Mouse (Mus musculus) adrenal gland (tissue): Measurements from ENCODE around the gene Vmn1r235.
"Not testable (repeated sequence)": the region's sequence is repeated elsewhere in the genome, so short reads cannot be mapped to it uniquely, and the experiment has no call there.

Experiments used
- intact Hi-C: fragments of 180-260 bp; cut with DNase I; formaldehyde crosslinking; loops from one replicate; pipeline ENCODE4 v1.15.1; 2025
- long read RNA-seq, 2 experiments: library from polyadenylated mRNA; unstranded; transcript quantifications; one replicate each; pipeline ENCODE4 v2.0.0; 2020; ENCODE audit warnings: borderline replicate concordance in 1 of 2; ENCODE audit not compliant: insufficient replicate concordance in 1 of 2
- microRNA-seq, 2 experiments: library from miRNA; unstranded; fragments of <30 nt; microRNA quantifications; one replicate each; pipeline ENCODE4; 2019

The Vmn1r235 gene
- long read RNA-seq, experiment 1 = 0 reads
- long read RNA-seq, experiment 2 = 0 reads

DNA sequence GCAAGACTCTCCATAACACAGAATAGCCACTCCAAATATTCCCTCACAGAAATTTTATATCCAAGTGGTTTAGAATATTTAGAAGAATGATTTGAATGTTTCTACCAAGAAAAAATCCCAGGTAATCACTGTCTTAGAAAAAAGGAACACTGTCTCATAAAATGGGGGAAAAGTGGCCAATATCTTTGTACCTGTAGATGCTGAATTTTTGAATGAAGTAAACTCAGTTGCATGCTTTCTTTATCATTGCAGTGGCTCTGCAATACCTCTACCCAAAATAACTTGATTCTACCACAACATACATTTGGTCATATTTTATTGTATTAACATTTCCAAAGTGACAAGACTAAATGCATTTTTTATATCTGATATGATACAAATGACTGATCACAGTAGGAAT lies at the start of gene Vmn1r235:
Gene Vmn1r235, plus strand, starts transcription at position 301 of the 400 bp plus-strand sequence.
- intact Hi-C loops = no loop called here

DNA sequence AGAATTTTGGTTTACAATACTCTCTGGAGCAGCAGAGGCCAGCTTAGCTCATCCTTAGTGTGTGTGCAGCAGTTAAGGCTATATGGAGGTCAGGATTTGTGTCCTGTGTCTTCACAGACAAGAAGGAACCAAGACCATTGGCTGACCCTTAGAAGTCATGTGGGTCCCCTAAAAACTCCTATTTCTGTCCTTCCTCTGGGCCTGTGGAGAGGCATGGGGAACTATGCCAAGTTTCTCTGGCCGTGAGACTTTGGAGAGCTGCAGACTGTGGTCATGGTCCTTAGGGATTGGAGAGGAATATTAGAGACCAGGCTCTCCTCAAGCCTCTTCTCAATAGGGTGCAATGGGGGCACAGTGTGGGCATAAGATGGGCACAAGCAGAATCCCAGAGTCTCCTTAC lies 45.1 kb upstream of the Vmn1r235 start:
- intact Hi-C loops = not testable (repeated sequence)

DNA sequence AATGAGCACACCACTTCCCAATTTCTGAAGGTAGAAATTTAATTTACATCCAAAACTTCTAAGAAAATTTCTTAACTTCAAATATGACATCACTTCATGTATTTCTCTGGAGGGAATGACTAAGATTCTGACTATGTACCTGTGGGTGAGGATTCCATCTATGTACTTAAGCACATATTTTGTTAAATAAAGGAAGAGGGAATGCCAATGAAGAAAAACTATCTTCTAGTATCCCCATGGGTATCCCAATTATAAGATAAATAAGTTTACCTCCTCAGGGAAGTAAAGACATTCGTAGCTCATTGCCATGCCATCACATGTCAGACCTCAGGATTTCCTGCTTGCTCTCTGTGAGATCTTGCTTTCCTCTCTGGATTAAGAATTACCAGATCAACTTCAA lies 30.4 kb upstream of the Vmn1r235 start, which contains the start of gene Vmn1r234:
Gene Vmn1r234, plus strand, starts transcription at position 301 of the 400 bp plus-strand sequence.
- intact Hi-C loops = no loop called here

GRCm38 (mm10) chr17:21231654-21232053 lies 24.6 kb upstream of the Vmn1r235 start:
- intact Hi-C loops = no loop called here

- intact Hi-C loops = loop anchor here (2.0 to 5.0 kb wide), 2 partner anchors 151 to 245 kb away; partner anchors contain the start of gene Zfp54
Observed at GRCm38 (mm10) chr17:21272103-21272502, 15.9 kb downstream of the Vmn1r235 start.

DNA sequence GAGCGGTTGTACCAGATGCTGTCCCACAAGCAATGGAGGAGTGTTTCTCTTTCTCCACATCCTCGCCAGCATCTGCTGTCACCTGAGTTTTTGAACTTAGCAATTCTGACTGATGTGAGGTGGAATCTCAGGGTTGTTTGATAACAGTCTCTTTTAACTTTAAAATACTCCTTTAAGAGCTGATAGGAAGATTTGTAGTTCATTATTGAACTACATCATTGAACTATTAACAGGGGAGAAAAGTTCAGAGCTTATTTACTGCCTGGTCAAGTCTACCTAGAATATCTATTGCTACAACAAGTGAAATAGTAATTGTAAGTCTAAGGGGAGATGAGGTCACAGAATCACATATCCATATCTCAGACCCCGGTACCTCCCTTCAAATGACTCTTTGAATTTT lies 26.4 kb downstream of the Vmn1r235 start, which contains the start of gene Vmn1r236:
Gene Vmn1r236, plus strand, starts transcription at position 301 of the 400 bp plus-strand sequence.
- intact Hi-C loops = no loop called here

DNA sequence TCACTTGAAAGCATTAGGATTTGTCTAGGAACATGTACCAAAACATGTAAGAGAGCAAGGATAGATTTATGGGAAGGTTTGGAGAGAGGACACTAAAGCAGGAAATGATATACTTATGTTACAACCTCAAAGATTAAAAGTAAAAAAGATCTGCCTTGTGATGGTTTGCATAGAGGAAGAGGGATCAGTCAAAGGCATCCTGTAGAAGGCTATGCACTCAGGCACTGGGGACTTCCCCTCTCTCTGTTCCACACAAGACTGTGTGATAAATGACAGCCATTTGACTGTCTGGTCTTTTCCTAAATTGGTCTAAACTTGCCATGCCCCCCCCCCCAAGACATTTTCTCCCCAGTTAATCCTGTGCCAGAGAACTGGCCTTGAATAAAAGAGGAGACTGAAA lies 28.2 kb downstream of the Vmn1r235 start:
- intact Hi-C loops = no loop called here

DNA sequence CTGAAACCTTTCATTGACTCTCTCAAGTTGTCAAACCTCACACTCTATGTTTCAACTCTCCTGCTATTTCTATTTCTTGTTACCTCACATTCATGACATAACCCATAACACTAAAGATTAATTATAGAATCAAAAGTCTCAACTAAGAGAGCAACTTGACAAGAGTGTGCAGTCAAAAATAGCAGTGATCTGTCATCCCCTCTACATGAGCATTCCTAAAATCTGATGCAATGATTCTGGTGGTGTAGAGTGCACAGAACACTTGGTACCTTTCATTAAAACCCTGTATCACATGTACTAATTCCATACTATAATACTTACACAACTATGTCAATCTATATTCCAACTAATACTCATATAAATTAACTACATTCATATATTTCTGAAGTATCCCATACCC lies 33.5 kb downstream of the Vmn1r235 start:
- intact Hi-C loops = no loop called here

DNA sequence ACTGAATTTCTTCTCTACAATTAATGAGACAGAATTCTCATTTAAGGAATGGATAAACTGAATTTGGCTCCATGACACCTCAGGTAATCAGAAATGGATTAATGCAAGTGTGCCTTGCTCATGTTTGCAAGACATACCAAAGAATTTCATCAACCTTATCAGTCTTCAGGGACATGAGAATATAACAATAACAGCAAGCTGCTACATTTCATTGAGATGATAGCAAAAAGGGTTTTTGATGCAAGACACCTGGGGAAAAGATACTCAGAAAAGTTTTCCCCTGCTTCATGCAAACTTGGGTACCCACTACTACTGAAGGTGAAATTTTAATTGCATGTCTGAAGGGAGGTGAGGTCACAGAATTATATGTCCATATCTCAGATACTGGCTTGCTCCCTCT lies 55.4 kb downstream of the Vmn1r235 start, which contains the start of gene Vmn1r237:
Gene Vmn1r237, plus strand, starts transcription at position 301 of the 400 bp plus-strand sequence.
- intact Hi-C loops = no loop called here

Small RNA genes within 50 kb of the gene (microRNA-seq; reads per million reads assigned to microRNA genes)
- gene Gm26384 = 0 reads per million in 2 experiments
